Mouse (Mus musculus) brain, embryonic 14.5 days (tissue): ENCODE data around the gene Otx1.

ENCODE experiments used
- CTCF ChIP-seq: fragments of 200-500 bp; IDR thresholded peaks from 2 replicates; pipeline ENCODE4 v1.5.1; 2012; ENCODE audit warnings: inconsistent platforms, mild to moderate bottlenecking, moderate library complexity, borderline replicate concordance; ENCODE audit not compliant: insufficient read depth, insufficient read length; ENCODE audit errors: extremely low read depth
- POLR2A ChIP-seq: fragments of 200-500 bp; IDR thresholded peaks from 2 replicates; pipeline ENCODE4 v1.6.1; 2012; ENCODE audit warnings: mild to moderate bottlenecking, inconsistent platforms, borderline replicate concordance; ENCODE audit not compliant: poor library complexity, insufficient read depth, insufficient read length, severe bottlenecking; ENCODE audit errors: extremely low read depth

GRCm38 (mm10) chr11:22020602-22021001 lies 17.9 kb upstream of the Otx1 start:
- TF ChIP-seq CTCF, result no peak
- no peak for TF ChIP-seq POLR2A
